Comparison of ENCODE assay signal across 28 mouse cellular contexts in genomic region chr9:64952055-64952454, GRCm38 (mm10). TPM values are rescaled to one million over a fixed set of nuclear protein-coding genes. Genes with fewer than 3 reads are reported as not detected.
DNase-seq lines count a peak whose midpoint lies in the region; ATAC-seq and TF ChIP-seq lines count a peak whose summit lies in the region.
"Had no signal": no experiment of that assay in that cellular context is flagged by ENCODE, and none has a peak within 500 bp of the region (broad histone marks: within the 10 kb centered on the region; RNA-seq: fewer than 3 reads in every experiment).

No protein-coding gene starts in this region.

- no peak overlapping the region for H3K27ac ChIP-seq in liver, embryonic 12.5 days
- no peak overlapping the region for H3K27ac ChIP-seq in liver, postnatal 0 days (ENCODE audit: low read depth)
- H3K27ac ChIP-seq in midbrain, embryonic 15.5 days: no peak overlapping the region
- H3K27ac ChIP-seq in midbrain, embryonic 11.5 days (ENCODE audit: low read depth, low read length): no peak overlapping the region
- H3K27ac ChIP-seq: embryonic facial prominence, embryonic 13.5 days; forebrain, embryonic 13.5 days; hindbrain, embryonic 12.5 days; liver, embryonic 13.5 days; macrophage had no signal

- no peaks in the 10 kb centered on the region for H3K36me3 ChIP-seq in liver, embryonic 12.5 days
- H3K36me3 ChIP-seq in liver, postnatal 0 days (replicated peaks; ENCODE audit: insufficient read depth, low read length): no peaks in the 10 kb centered on the region
- H3K36me3 ChIP-seq in midbrain, embryonic 15.5 days (replicated peaks): no peaks in the 10 kb centered on the region
- no peaks in the 10 kb centered on the region for H3K36me3 ChIP-seq in midbrain, embryonic 11.5 days (ENCODE audit: control insufficient read depth, insufficient read depth, low read length)
- H3K36me3 ChIP-seq: embryonic facial prominence, embryonic 13.5 days; hindbrain, embryonic 12.5 days; liver, embryonic 13.5 days had no signal

- TF ChIP-seq CTCF in liver, postnatal 0 days (IDR thresholded peaks at IDR 0.05; ENCODE audit: low read depth): no peak

- H3K4me2 ChIP-seq in liver, embryonic 12.5 days: 0 out of 2 replicates have a peak overlapping the region, but pooled peaks have one; percentile 33
- no peak overlapping the region for H3K4me2 ChIP-seq in liver, postnatal 0 days (ENCODE audit: low read depth, low read length)
- H3K4me2 ChIP-seq in midbrain, embryonic 15.5 days: no peak overlapping the region; the same call in 1 of the 2 replicates
- no peak overlapping the region for H3K4me2 ChIP-seq in midbrain, embryonic 11.5 days
- H3K4me2 ChIP-seq: embryonic facial prominence, embryonic 13.5 days; forebrain, embryonic 13.5 days; heart, embryonic 11.5 days; hindbrain, embryonic 12.5 days had no signal

- peaks cover 40% of the 10 kb centered on the region for H3K4me1 ChIP-seq in liver, embryonic 12.5 days
- peaks cover 14% of the 10 kb centered on the region for H3K4me1 ChIP-seq in liver, postnatal 0 days (ENCODE audit: insufficient read depth)
- H3K4me1 ChIP-seq in midbrain, embryonic 15.5 days: peaks cover 11% of the 10 kb centered on the region
- no peaks in the 10 kb centered on the region for H3K4me1 ChIP-seq in midbrain, embryonic 11.5 days (ENCODE audit: control insufficient read depth, insufficient read depth, low read length)
- H3K4me1 ChIP-seq: forebrain, embryonic 13.5 days; hindbrain, embryonic 12.5 days had no signal

- TF ChIP-seq EP300 in liver, postnatal 0 days (IDR thresholded peaks at IDR 0.05; ENCODE audit: low read depth): no peak

- no peaks in the 10 kb centered on the region for H3K9me3 ChIP-seq in liver, embryonic 12.5 days (replicated peaks)
- no peaks in the 10 kb centered on the region for H3K9me3 ChIP-seq in liver, postnatal 0 days (ENCODE audit: low read length)
- no peaks in the 10 kb centered on the region for H3K9me3 ChIP-seq in midbrain, embryonic 15.5 days
- H3K9me3 ChIP-seq in midbrain, embryonic 11.5 days (ENCODE audit: control insufficient read depth, low read length): no peaks in the 10 kb centered on the region
- H3K9me3 ChIP-seq: embryonic facial prominence, embryonic 13.5 days; forebrain, embryonic 13.5 days; hindbrain, embryonic 12.5 days; liver, embryonic 13.5 days had no signal

- H3K9ac ChIP-seq in liver, embryonic 12.5 days: no peak overlapping the region
- no peak overlapping the region for H3K9ac ChIP-seq in liver, postnatal 0 days (replicated peaks)
- H3K9ac ChIP-seq in midbrain, embryonic 15.5 days: no peak overlapping the region
- no peak overlapping the region for H3K9ac ChIP-seq in midbrain, embryonic 11.5 days (ENCODE audit: low read length)
- H3K9ac ChIP-seq: embryonic facial prominence, embryonic 13.5 days; forebrain, embryonic 13.5 days; hindbrain, embryonic 12.5 days; liver, embryonic 13.5 days had no signal

- peaks cover 54% of the 10 kb centered on the region for H3K27me3 ChIP-seq in liver, embryonic 12.5 days (replicated peaks)
- 0 out of 2 replicates have a peak, but pooled peaks cover 8% of the 10 kb centered on the region for H3K27me3 ChIP-seq in liver, postnatal 0 days (ENCODE audit: insufficient read depth, low read length)
- 0 out of 2 replicates have a peak, but pooled peaks cover 3% of the 10 kb centered on the region for H3K27me3 ChIP-seq in midbrain, embryonic 15.5 days (replicated peaks)
- no peaks in the 10 kb centered on the region for H3K27me3 ChIP-seq in midbrain, embryonic 11.5 days (ENCODE audit: control insufficient read depth, insufficient read depth, low read length)

- ATAC-seq in liver, embryonic 12.5 days: no peak
- no peak for ATAC-seq in liver, postnatal 0 days
- ATAC-seq in midbrain, embryonic 15.5 days (replicated peaks): 0 out of 2 replicates have a peak, but pooled peaks have one; percentile 30
- ATAC-seq in midbrain, embryonic 11.5 days (ENCODE audit: low FRiP score): no peak
- ATAC-seq: forebrain, embryonic 13.5 days; intestine, postnatal 0 days had no signal

- DNase-seq in liver, postnatal 0 days: no peak
- DNase-seq in midbrain, embryonic 11.5 days (ENCODE audit: low spot score, missing footprints): no peak
- peak; percentile 37 for DNase-seq in R1 (ENCODE audit: low read depth, low spot score)
- DNase-seq in cerebellum, adult 9-10 months: no peak
- DNase-seq: adrenal gland, postnatal 10 days; B cell, adult 2 months; cerebellum, adult 8-10 months; embryo, embryonic 11 days; gastrocnemius, postnatal 25 days; heart, adult 11 months; heart, postnatal 36 days; kidney, adult 9 months; kidney, postnatal 10 days; layer of hippocampus, postnatal 36 days; left cerebral cortex, postnatal 4 days; liver, embryonic 13.5 days; thymus, adult 2 months; thymus, postnatal 4 days had no signal

- WGBS in liver, embryonic 12.5 days (ENCODE audit: insufficient replicate concordance): 29% methylated on average over 5 of the region's 5 CpGs
- WGBS in liver, postnatal 0 days (ENCODE audit: insufficient replicate concordance): 37% methylated on average over 5 of the region's 5 CpGs
- 13% methylated on average over 5 of the region's 5 CpGs for WGBS in midbrain, embryonic 15.5 days
- 12% methylated on average over 5 of the region's 5 CpGs for WGBS in midbrain, embryonic 11.5 days

- H3K4me3 ChIP-seq in liver, embryonic 12.5 days: no peak overlapping the region
- no peak overlapping the region for H3K4me3 ChIP-seq in liver, postnatal 0 days (ENCODE audit: low read depth, low read length)
- H3K4me3 ChIP-seq in midbrain, embryonic 15.5 days: no peak overlapping the region
- H3K4me3 ChIP-seq in midbrain, embryonic 11.5 days (ENCODE audit: low read depth, low read length): no peak overlapping the region
- H3K4me3 ChIP-seq: embryonic facial prominence, embryonic 13.5 days; erythroblast, embryonic 14.5 days; forebrain, embryonic 13.5 days; hindbrain, embryonic 12.5 days; liver, embryonic 13.5 days had no signal

RNA-seq across cellular contexts. Expression of gene Slc24a1, which starts 0.6 kb away (rescaled TPM):
- polyA plus RNA-seq in liver, embryonic 12.5 days (2016; fragmentation: Nextera tagmentation; extraction: Ambion mirVana): 0.11 and 0.13 TPM in 2 replicates
- 0.02 and 0.04 TPM in 2 replicates for polyA plus RNA-seq in liver, postnatal 0 days (2015; fragmentation: Nextera tagmentation; extraction: Ambion mirVana)
- 0.05 TPM in 1 of 2 replicates, not detected in the other for polyA plus RNA-seq in midbrain, embryonic 15.5 days (2015; fragmentation: Nextera tagmentation; extraction: Ambion mirVana)
- polyA plus RNA-seq in midbrain, embryonic 11.5 days (2014; fragmentation: Nextera tagmentation; extraction: Ambion mirVana): not detected in 2 replicates
- polyA plus RNA-seq: embryonic facial prominence, embryonic 13.5 days; erythroblast, embryonic 14.5 days; large intestine, adult 2 months; macrophage had no signal

RNA-seq across cellular contexts. Expression of gene Ints14, which starts 8.7 kb away (rescaled TPM):
- polyA plus RNA-seq in liver, embryonic 12.5 days (2016; fragmentation: Nextera tagmentation; extraction: Ambion mirVana): 38.9 and 42.5 TPM in 2 replicates
- polyA plus RNA-seq in liver, postnatal 0 days (2015; fragmentation: Nextera tagmentation; extraction: Ambion mirVana): 10.5 and 11.1 TPM in 2 replicates
- polyA plus RNA-seq in midbrain, embryonic 15.5 days (2015; fragmentation: Nextera tagmentation; extraction: Ambion mirVana): 36.2 and 38.3 TPM in 2 replicates
- 78.5 and 84.3 TPM in 2 replicates for polyA plus RNA-seq in midbrain, embryonic 11.5 days (2014; fragmentation: Nextera tagmentation; extraction: Ambion mirVana)
